Mouse (Mus musculus): ENCODE measurements around the gene Nrg4. TPM values are rescaled to one million over a fixed set of nuclear protein-coding genes. Genes with fewer than 3 reads are reported as not detected.

The Nrg4 gene
- polyA plus RNA-seq, 1 experiment = 11.4 TPM

DNA sequence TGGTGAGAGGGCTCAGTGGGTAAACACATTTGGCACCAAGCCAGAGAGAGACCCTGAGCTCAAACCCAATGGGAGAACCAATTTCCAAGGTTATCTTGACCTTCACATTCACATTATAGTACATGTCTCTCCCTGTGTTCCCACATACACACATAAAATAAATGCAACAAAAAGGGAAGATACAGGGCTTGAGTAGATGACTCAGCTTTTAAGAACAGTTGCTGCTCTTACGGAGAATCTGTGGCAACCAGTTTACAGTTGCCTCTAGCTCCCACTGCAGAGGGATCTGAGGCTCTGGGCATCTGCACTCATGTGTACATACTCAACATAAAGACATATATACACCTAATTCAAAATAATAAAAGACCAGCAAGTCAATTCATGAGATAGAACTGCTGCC, 128.4 kb downstream of the Nrg4 start:
- Histone ChIP-seq H3K4me3 (ENCODE audit: insufficient read depth, low read depth, low read length) (no peak overlapping the region), H3K27ac (ENCODE audit: insufficient read depth, low read depth, low read length) (no peak overlapping the region), H3K4me1 (ENCODE audit: control insufficient read depth, insufficient read depth, low read length) (no peaks in the 10 kb centered on the region; the same call in 1 of the 2 replicates), H3K36me3 (ENCODE audit: control insufficient read depth, insufficient read depth, low read length) (no peaks in the 10 kb centered on the region; the same call in 1 of the 2 replicates), H3K27me3 (replicated peaks; ENCODE audit: control insufficient read depth, insufficient read depth, low read length) (no peaks in the 10 kb centered on the region)
- TF ChIP-seq CTCF (conservative IDR thresholded peaks at IDR 0.05; ENCODE audit: insufficient read depth, insufficient read length, low read depth, low read length) (no peak), POLR2A (IDR thresholded peaks at IDR 0.05; ENCODE audit: low read depth, low read length) (no peak)
- WGBS = 91% methylated on average over 1 of the region's 1 CpGs
- no peak for DNase-seq

DNA sequence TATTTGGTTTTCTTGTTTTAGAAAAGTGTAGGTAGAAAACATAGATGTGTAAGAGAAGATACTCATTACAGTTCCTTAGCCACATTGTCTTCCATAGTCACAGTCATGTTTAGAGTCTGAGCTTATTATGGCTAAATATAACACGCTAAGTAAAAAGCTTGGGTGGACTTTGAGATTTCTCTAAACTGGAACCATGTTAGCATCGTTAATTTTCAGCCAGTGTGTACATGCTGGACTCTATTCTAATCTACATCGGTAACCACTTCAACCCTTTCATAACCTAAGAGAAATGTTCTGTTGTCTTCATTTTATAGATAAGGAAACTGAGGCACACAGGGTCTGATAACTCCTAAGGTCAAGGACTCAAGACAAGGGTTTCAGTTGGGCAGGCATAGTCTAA, 130.8 kb downstream of the Nrg4 start:
- Histone ChIP-seq H3K4me1 (ENCODE audit: control insufficient read depth, insufficient read depth, low read length) (no peaks in the 10 kb centered on the region; the same call in 1 of the 2 replicates), H3K27ac (ENCODE audit: insufficient read depth, low read depth, low read length) (no peak overlapping the region), H3K27me3 (replicated peaks; ENCODE audit: control insufficient read depth, insufficient read depth, low read length) (no peaks in the 10 kb centered on the region), H3K4me3 (ENCODE audit: insufficient read depth, low read depth, low read length) (no peak overlapping the region), H3K36me3 (ENCODE audit: control insufficient read depth, insufficient read depth, low read length) (no peaks in the 10 kb centered on the region; the same call in 1 of the 2 replicates)
- TF ChIP-seq CTCF (conservative IDR thresholded peaks at IDR 0.05; ENCODE audit: insufficient read depth, insufficient read length, low read depth, low read length) = no peak
- TF ChIP-seq POLR2A (IDR thresholded peaks at IDR 0.05; ENCODE audit: low read depth, low read length) = no peak
- DNase-seq = peak; percentile 57
- 56% methylated on average over 3 of the region's 3 CpGs for WGBS

DNA sequence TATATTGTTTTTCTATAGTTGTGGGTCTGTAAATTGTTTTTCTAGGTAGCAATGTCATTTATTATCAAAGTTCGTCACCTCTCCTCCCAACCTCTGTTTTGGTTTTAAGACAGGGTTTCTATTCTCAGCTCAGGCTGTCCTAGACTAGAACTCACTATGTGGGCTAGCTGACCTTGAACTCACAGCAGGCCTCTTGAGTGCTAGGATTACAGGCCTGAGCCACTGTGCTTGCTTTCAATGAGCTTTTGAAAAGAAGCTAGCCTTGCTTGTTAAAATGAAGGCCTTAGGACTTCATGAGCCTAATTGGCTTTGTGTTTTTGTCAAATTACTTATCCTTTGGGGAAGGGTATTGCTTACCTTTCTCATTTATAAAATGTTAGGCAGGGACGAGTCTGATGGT, 152.4 kb downstream of the Nrg4 start:
- no peaks in the 10 kb centered on the region for H3K4me1 ChIP-seq (ENCODE audit: control insufficient read depth, insufficient read depth, low read length)
- H3K27ac ChIP-seq (ENCODE audit: insufficient read depth, low read depth, low read length) = no peak overlapping the region
- peaks cover 1% of the 10 kb centered on the region; the same call in 1 of the 2 replicates for H3K36me3 ChIP-seq (ENCODE audit: control insufficient read depth, insufficient read depth, low read length)
- no peak for DNase-seq
- H3K4me3 ChIP-seq (ENCODE audit: insufficient read depth, low read depth, low read length) = no peak overlapping the region
- H3K27me3 ChIP-seq (replicated peaks; ENCODE audit: control insufficient read depth, insufficient read depth, low read length) = no peaks in the 10 kb centered on the region
- no peak for TF ChIP-seq CTCF (conservative IDR thresholded peaks at IDR 0.05; ENCODE audit: insufficient read depth, insufficient read length, low read depth, low read length)
- TF ChIP-seq POLR2A (IDR thresholded peaks at IDR 0.05; ENCODE audit: low read depth, low read length) = no peak
- 87% methylated on average over 2 of the region's 2 CpGs for WGBS

DNA sequence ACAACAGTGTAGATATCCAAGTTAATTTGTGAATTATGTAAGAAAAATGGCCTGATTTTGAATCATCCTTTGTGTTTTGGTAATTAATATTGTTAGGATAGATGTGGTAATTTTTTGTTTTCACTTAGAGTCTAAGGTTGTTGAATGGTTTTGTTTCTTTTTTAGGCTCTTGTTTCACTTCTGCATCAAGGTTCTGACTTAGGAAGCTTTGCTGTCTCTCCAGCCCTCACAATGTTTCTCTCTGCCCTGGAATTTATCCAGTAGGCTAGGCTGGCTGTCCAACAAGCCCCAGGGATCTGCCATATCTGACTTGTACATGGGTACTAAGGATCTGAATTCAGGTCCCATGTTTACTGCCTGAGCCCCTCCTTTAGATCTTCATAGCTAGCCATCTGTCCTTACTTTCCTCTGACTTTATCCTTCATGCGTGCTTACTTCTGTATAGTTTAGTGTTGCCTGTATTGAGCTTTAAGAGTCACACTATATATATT, 154.4 kb downstream of the Nrg4 start:
- Histone ChIP-seq H3K4me3 (ENCODE audit: insufficient read depth, low read depth, low read length) (no peak overlapping the region), H3K27me3 (replicated peaks; ENCODE audit: control insufficient read depth, insufficient read depth, low read length) (no peaks in the 10 kb centered on the region), H3K4me1 (ENCODE audit: control insufficient read depth, insufficient read depth, low read length) (no peaks in the 10 kb centered on the region), H3K27ac (ENCODE audit: insufficient read depth, low read depth, low read length) (no peak overlapping the region), H3K36me3 (ENCODE audit: control insufficient read depth, insufficient read depth, low read length) (peaks cover 1% of the 10 kb centered on the region; the same call in 1 of the 2 replicates)
- WGBS = 98% methylated on average over 1 of the region's 1 CpGs
- DNase-seq = no peak
- TF ChIP-seq CTCF (conservative IDR thresholded peaks at IDR 0.05; ENCODE audit: insufficient read depth, insufficient read length, low read depth, low read length) = no peak

DNA sequence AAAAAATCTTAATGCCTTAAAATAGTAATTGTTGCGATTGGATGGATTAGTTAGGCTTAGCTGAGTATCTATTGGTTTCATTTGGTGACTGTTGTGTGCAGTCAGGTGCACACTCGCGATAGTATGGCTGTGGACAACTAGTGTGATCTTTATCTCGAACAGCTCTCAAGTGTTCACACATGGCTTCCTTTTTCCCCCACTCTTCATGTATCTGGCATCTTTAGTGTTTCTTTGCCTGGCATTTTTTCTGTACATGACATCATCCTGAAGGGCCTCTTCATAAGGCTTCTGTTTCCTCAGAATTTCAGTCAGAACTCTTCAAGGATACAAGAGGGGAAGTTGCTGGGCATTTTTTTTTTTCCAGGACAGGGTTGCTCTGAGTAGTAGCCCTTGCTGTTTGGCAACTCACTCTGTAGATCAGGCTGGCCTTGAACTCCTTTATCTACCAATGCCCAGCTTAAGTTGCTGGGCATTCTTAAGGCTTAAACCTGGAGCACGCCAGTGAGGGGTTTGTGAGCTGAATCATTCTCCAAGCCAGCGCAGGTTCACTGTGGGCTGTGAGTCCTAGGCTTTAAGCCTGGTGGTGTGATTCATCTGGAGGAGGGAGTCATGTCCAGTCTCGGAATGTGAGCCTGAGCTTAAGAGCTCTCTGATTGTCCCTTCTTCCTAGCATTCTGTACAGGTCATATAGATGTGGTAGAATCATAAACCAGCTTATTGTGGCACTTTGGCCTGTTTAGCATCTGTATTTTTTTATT, 155.8 kb downstream of the Nrg4 start:
- DNase-seq = no peak
- Histone ChIP-seq H3K36me3 (ENCODE audit: control insufficient read depth, insufficient read depth, low read length) (peaks cover 1% of the 10 kb centered on the region; the same call in 1 of the 2 replicates), H3K4me1 (ENCODE audit: control insufficient read depth, insufficient read depth, low read length) (no peaks in the 10 kb centered on the region), H3K27ac (ENCODE audit: insufficient read depth, low read depth, low read length) (no peak overlapping the region), H3K4me3 (ENCODE audit: insufficient read depth, low read depth, low read length) (no peak overlapping the region), H3K27me3 (replicated peaks; ENCODE audit: control insufficient read depth, insufficient read depth, low read length) (no peaks in the 10 kb centered on the region)
- WGBS = 78% methylated on average over 7 of the region's 7 CpGs
- TF ChIP-seq CTCF (conservative IDR thresholded peaks at IDR 0.05; ENCODE audit: insufficient read depth, insufficient read length, low read depth, low read length) (no peak), POLR2A (IDR thresholded peaks at IDR 0.05; ENCODE audit: low read depth, low read length) (no peak)

Other genes starting within 250 kb of the Nrg4 start
- gene Ube2q2, start 178.0 kb downstream of the Nrg4 start, polyA plus RNA-seq (2012; rRNA removed) = 10.7 and 11.1 TPM in 2 replicates
- gene Fbxo22, start 117.9 kb downstream of the Nrg4 start, polyA plus RNA-seq (2012; rRNA removed) = 26.4 and 27.7 TPM in 2 replicates
- 0.23 and 0.31 TPM in 2 replicates for gene Tmem266, start 69 bp upstream of the Nrg4 start, polyA plus RNA-seq (2012; rRNA removed)
- gene Etfa, start 185.4 kb upstream of the Nrg4 start, polyA plus RNA-seq (2012; rRNA removed) = 157 and 192 TPM in 2 replicates
- 0.05 TPM in 1 of 2 replicates, not detected in the other for gene Isl2, start 211.8 kb upstream of the Nrg4 start, polyA plus RNA-seq (2012; rRNA removed)

All from kidney, adult 2 months (tissue).